ENCODE assay signal across 7 mouse cellular contexts in the genomic region with DNA sequence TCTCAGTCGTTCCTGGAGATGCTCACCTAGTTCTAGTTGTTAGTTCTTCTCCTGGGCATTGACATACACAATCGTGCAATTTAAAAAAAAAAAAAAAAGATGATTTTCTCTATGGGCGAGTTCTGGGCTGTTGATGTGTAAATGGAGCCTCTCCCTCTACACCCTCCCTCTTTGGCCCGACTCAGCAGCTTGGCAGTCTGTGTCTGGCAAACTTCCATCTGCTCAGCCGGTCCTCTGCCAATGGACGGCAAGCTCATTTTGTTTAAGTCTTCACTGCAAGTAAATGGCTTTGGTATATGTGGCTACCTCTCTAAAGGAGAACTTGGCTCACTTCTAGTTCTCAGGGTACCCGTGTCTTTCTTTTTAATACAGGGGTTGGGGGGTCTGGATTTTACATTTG. TPM values are rescaled to one million over a fixed set of nuclear protein-coding genes. Genes with fewer than 3 reads are reported as not detected.
DNase-seq lines count a peak whose midpoint lies in the region; ATAC-seq lines count a peak whose summit lies in the region.

No protein-coding gene starts in this region.

- peak; percentile 71 for DNase-seq in urinary bladder, postnatal 14 days (ENCODE audit: low spot score)
- no peak for DNase-seq in urinary bladder, adult 2 months (ENCODE audit: low spot score)
- DNase-seq in cerebellum, adult 9-11 months, result peak; percentile 80
- peak; percentile 71 to 88 for DNase-seq in heart, postnatal 14 days
- DNase-seq in left cerebral cortex, postnatal 10 days (ENCODE audit: extremely low spot score in 1 of 2, low spot score in 2 of 2), result peak; percentile 78 to 81
- peak; percentile 67 for DNase-seq in telencephalon, adult 2 months (ENCODE audit: low read depth, low spot score)

- intact Hi-C loops in heart, postnatal 14 days (cut with DNase I), result no loop called here
- intact Hi-C loops in left cerebral cortex, postnatal 10 days (cut with DNase I), result no loop called here

- ATAC-seq in megakaryocyte, adult 5-6 weeks (ENCODE audit: poor library complexity, severe bottlenecking), result no peak

RNA-seq across cellular contexts. Expression of a gene that starts 4.7 kb away (rescaled TPM):
- polyA plus RNA-seq in urinary bladder, adult 2 months (2012; rRNA removed), result 99.2 and 113 TPM in 2 replicates
- 10 to 100 TPM; 22.9 to 24.4 TPM for total RNA-seq in heart, postnatal 14 days (2021)
- 10 to 100 TPM; 90.1 to 93.4 TPM for total RNA-seq in left cerebral cortex, postnatal 10 days (2021)
- 160 and 202 TPM in 2 replicates for total RNA-seq in megakaryocyte, adult 5-6 weeks (2015)
- total RNA-seq in megakaryocyte, adult 5-6 weeks (2017), result 125 and 139 TPM in 2 replicates

RNA-seq across cellular contexts. Expression of a gene that starts 47.5 kb away (rescaled TPM):
- polyA plus RNA-seq in urinary bladder, adult 2 months (2012; rRNA removed), result 7.4 and 9.3 TPM in 2 replicates
- 10 to 100 TPM; 11.2 to 11.3 TPM for total RNA-seq in heart, postnatal 14 days (2021)
- 100 to 1,000 TPM; 492 to 530 TPM for total RNA-seq in left cerebral cortex, postnatal 10 days (2021)
- 2.0 and 3.0 TPM in 2 replicates for total RNA-seq in megakaryocyte, adult 5-6 weeks (2015)
- 2.3 and 3.5 TPM in 2 replicates for total RNA-seq in megakaryocyte, adult 5-6 weeks (2017)

RNA-seq across cellular contexts. Expression of a gene that starts 55.7 kb away (rescaled TPM):
- polyA plus RNA-seq in urinary bladder, adult 2 months (2012; rRNA removed), result 23.5 and 24.4 TPM in 2 replicates
- 10 to 100 TPM; 45.4 TPM for total RNA-seq in heart, postnatal 14 days (2021)
- total RNA-seq in left cerebral cortex, postnatal 10 days (2021), result 10 to 100 TPM; 24.5 to 27.2 TPM
- total RNA-seq in megakaryocyte, adult 5-6 weeks (2015), result 11.4 and 14.5 TPM in 2 replicates
- total RNA-seq in megakaryocyte, adult 5-6 weeks (2017), result 20.7 and 29.1 TPM in 2 replicates

RNA-seq across cellular contexts. Expression of a gene that starts 55.7 kb away (rescaled TPM):
- polyA plus RNA-seq in urinary bladder, adult 2 months (2012; rRNA removed), result 105 and 145 TPM in 2 replicates
- 10 to 100 TPM; 49.9 to 50.5 TPM for total RNA-seq in heart, postnatal 14 days (2021)
- 10 to 100 TPM; 53.7 to 55.4 TPM for total RNA-seq in left cerebral cortex, postnatal 10 days (2021)
- total RNA-seq in megakaryocyte, adult 5-6 weeks (2015), result 225 and 248 TPM in 2 replicates
- 333 and 335 TPM in 2 replicates for total RNA-seq in megakaryocyte, adult 5-6 weeks (2017)

Comparison
In these comparisons a context has a peak if more than half of its experiments do, and no peak if none do; other contexts are left out.
1. RNA of a gene that starts 47.5 kb away (total RNA-seq): 492 to 530 TPM in left cerebral cortex, postnatal 10 days; 11.2 to 11.3 TPM in heart, postnatal 14 days and 2.0 to 3.5 TPM in megakaryocyte, adult 5-6 weeks; every median in the first group is over 10 times any median in the second.